Mouse (Mus musculus) cerebellum, adult 2 months (tissue): ENCODE results near the gene Agbl4. TPM values are rescaled to one million over a fixed set of nuclear protein-coding genes. Genes with fewer than 3 reads are reported as not detected.

ENCODE experiments used
- DNase-seq, 2 experiments: peaks; one replicate each; pipeline ENCODE4 v3.0.0; 2021
- H3K27ac ChIP-seq: fragments of 200-500 bp; 2 replicates; pipeline ENCODE4 v1.5.1; 2012; ENCODE audit warnings: low read length, control low read depth, inconsistent platforms; ENCODE audit not compliant: insufficient read depth
- H3K27me3 ChIP-seq: fragments of 200-500 bp; 2 replicates; pipeline ENCODE4 v1.6.1; 2012; ENCODE audit warnings: inconsistent platforms, mild to moderate bottlenecking, low read length, moderate library complexity; ENCODE audit not compliant: control insufficient read depth, insufficient read depth
- H3K4me1 ChIP-seq: fragments of 200-500 bp; 2 replicates; pipeline ENCODE4 v1.6.1; 2011; ENCODE audit warnings: low read length; ENCODE audit not compliant: control insufficient read depth, insufficient read depth
- H3K4me3 ChIP-seq: fragments of 200-500 bp; replicated peaks from 2 replicates; pipeline ENCODE3; 2011; ENCODE audit warnings: mild to moderate bottlenecking, low read depth, low read length, control low read depth; ENCODE audit not compliant: insufficient read depth
- CTCF ChIP-seq: fragments of 200-500 bp; IDR thresholded peaks from 2 replicates; pipeline ENCODE4 v1.5.1; 2011; ENCODE audit warnings: low read depth, mild to moderate bottlenecking, control low read depth, low read length, moderate library complexity, borderline replicate concordance; ENCODE audit not compliant: insufficient read depth
- POLR2A ChIP-seq: fragments of 200-500 bp; IDR thresholded peaks from 2 replicates; pipeline ENCODE4 v1.6.1; 2011; ENCODE audit warnings: low read length, control low read depth, borderline replicate concordance; ENCODE audit not compliant: insufficient read depth
- WGBS: fragments of 180-500 bp; shearing (Covaris S2); methylation state at CpG from one replicate; pipeline ENCODE4 v1.1.7; 2018; 5-methylcytosine and 5-hydroxymethylcytosine counted together
- polyA plus RNA-seq: library from polyadenylated mRNA; depleted of rRNA; stranded (reverse); fragments of >200 nt; gene quantifications from 2 replicates; pipeline ENCODE4 v1.2.3, GENCODE M21; 2012

The Agbl4 gene
- polyA plus RNA-seq, 1 experiment = 4.8 TPM

- no peak for DNase-seq
- Histone ChIP-seq H3K27me3 (no peaks in the 10 kb centered on the region), H3K4me1 (no peaks in the 10 kb centered on the region), H3K4me3 (no peak overlapping the region), H3K27ac (no peak overlapping the region)
- WGBS = 31% methylated on average over 1 of the region's 1 CpGs
- no peak for TF ChIP-seq POLR2A
- no peak for TF ChIP-seq CTCF
Observed at GRCm38 (mm10) chr4:111233849-111234248, 836.4 kb downstream of the Agbl4 start.

GRCm38 (mm10) chr4:111251917-111252316, 854.5 kb downstream of the Agbl4 start:
- TF ChIP-seq POLR2A = no peak
- TF ChIP-seq CTCF = no peak
- Histone ChIP-seq H3K27me3 (no peaks in the 10 kb centered on the region), H3K4me3 (no peak overlapping the region), H3K4me1 (no peaks in the 10 kb centered on the region), H3K27ac (no peak overlapping the region)
- no peak for DNase-seq
- WGBS = 79% methylated on average over 5 of the region's 5 CpGs

GRCm38 (mm10) chr4:111255499-111255898, 858.0 kb downstream of the Agbl4 start:
- H3K4me3 ChIP-seq = no peak overlapping the region
- no peaks in the 10 kb centered on the region for H3K27me3 ChIP-seq
- H3K4me1 ChIP-seq = no peaks in the 10 kb centered on the region
- no peak for DNase-seq
- 28% methylated on average over 4 of the region's 4 CpGs for WGBS
- TF ChIP-seq POLR2A (no peak), CTCF (no peak)
- H3K27ac ChIP-seq = no peak overlapping the region

DNA sequence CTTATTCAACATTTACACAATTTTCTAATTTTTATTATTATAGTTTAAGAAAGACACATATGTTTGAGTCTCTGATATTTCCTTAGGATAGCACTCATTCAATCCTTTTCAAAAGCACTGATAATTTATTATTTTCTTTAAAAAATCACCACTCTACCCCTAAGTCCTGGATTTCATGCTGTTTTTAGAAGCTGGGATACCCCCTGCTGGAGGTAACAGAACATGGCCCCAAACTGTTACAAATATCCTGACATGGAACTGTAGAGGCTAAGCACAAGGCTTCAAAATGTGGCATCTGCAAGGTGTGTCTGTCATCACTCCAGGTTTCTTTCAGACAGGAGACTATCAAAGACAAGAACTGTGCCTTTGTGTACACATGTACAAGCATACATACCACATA, 859.5 kb downstream of the Agbl4 start:
- no peak for TF ChIP-seq POLR2A
- TF ChIP-seq CTCF = no peak
- DNase-seq = no peak
- Histone ChIP-seq H3K27me3 (no peaks in the 10 kb centered on the region), H3K4me1 (no peaks in the 10 kb centered on the region), H3K27ac (no peak overlapping the region), H3K4me3 (no peak overlapping the region)

DNA sequence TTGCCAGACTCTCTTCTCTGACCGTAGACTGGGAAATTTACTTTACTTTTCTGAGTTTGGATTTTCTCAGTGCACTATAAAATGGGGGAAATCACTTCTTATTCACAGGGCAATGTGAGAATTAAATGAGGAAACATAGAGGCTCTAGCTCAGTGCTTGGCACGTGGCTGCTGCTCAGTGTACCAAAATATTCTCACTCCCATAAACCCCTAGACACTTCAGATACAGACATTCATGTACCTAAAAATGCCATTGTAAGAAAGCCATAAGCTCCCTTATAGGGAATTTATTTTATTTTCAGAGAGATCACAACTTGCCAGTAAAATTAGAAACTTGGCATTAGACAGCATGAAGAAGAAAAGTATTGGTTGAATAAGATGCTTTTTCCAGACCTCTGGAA, 883.5 kb downstream of the Agbl4 start:
- Histone ChIP-seq H3K27me3 (no peaks in the 10 kb centered on the region), H3K4me3 (no peak overlapping the region), H3K27ac (no peak overlapping the region), H3K4me1 (no peaks in the 10 kb centered on the region)
- 86% methylated on average over 2 of the region's 2 CpGs for WGBS
- no peak for DNase-seq
- TF ChIP-seq CTCF (no peak), POLR2A (no peak)

DNA sequence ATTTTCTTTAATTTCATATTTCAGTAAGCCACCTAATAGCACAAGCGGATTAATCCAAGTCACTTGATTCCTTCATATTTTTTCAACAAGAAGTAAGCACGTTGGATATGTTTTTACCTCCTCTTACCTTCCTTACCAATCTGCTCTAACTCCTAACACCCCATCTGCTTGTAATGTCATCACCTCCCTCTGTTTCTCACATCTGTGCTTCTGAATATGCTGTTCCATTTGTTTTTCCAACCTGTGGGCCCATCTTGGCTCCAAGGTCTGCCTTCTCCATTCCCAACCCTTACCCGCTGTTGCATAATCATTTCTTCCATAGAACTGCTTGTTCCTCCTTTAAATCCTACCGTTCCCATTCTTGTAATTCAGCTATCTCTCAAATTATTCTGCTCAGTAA, 884.4 kb downstream of the Agbl4 start:
- no peak for DNase-seq
- H3K27ac ChIP-seq = no peak overlapping the region
- no peak for TF ChIP-seq CTCF
- no peak for TF ChIP-seq POLR2A
- H3K4me3 ChIP-seq = no peak overlapping the region
- WGBS = 89% methylated on average over 4 of the region's 4 CpGs
- no peaks in the 10 kb centered on the region for H3K4me1 ChIP-seq
- H3K27me3 ChIP-seq = no peaks in the 10 kb centered on the region

GRCm38 (mm10) chr4:111284625-111285024, 887.2 kb downstream of the Agbl4 start:
- Histone ChIP-seq H3K4me3 (no peak overlapping the region), H3K27me3 (no peaks in the 10 kb centered on the region), H3K4me1 (no peaks in the 10 kb centered on the region), H3K27ac (no peak overlapping the region)
- WGBS = 68% methylated on average over 2 of the region's 2 CpGs
- no peak for TF ChIP-seq POLR2A
- TF ChIP-seq CTCF = no peak
- DNase-seq = no peak

DNA sequence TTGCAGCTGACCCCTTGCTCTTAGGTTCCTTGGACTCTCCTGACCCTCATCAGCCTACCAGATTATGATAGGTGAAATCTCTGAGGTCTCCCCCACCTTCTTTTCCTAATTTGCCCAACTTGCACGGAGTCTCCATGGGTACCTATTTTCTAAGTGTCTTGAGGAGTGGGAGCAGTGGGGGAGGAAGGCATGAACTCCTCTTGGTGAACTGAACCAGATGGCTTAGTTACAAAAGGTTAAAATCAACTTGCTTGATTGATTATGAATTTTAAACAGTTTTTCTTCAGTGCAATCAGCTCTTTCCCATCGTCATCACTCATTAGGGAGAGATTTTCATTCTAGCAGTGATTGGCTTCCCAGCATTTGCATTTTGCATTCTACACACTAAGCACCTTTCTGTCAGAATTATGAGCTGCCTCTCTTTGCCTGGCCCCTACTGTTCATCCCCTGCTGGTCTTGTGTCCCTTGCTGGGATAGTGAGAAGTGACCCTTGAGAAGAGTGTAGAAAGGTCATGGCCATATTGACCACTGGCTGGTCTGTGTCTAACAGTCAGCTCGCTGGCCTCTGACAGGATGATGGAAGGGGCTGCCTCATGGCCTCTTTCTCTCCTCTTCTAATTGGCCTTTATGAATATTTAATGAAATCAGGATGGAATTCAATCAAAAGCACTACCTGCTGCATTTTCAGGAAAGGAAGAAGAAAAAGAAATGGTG, 897.2 kb downstream of the Agbl4 start:
- 69% methylated on average over 3 of the region's 3 CpGs for WGBS
- TF ChIP-seq CTCF (no peak), POLR2A (no peak)
- Histone ChIP-seq H3K4me3 (no peak overlapping the region), H3K4me1 (no peaks in the 10 kb centered on the region), H3K27ac (no peak overlapping the region), H3K27me3 (no peaks in the 10 kb centered on the region)
- DNase-seq = no peak
